Mouse (Mus musculus) frontal cortex, postnatal 14 days (tissue): ENCODE results near the gene Scml4.

Source experiments
- DNase-seq, 2 experiments: peaks; one replicate each; pipeline ENCODE4 v3.0.0; 2022; ENCODE audit warnings: low spot score in 2 of 2

The Scml4 gene

DNA sequence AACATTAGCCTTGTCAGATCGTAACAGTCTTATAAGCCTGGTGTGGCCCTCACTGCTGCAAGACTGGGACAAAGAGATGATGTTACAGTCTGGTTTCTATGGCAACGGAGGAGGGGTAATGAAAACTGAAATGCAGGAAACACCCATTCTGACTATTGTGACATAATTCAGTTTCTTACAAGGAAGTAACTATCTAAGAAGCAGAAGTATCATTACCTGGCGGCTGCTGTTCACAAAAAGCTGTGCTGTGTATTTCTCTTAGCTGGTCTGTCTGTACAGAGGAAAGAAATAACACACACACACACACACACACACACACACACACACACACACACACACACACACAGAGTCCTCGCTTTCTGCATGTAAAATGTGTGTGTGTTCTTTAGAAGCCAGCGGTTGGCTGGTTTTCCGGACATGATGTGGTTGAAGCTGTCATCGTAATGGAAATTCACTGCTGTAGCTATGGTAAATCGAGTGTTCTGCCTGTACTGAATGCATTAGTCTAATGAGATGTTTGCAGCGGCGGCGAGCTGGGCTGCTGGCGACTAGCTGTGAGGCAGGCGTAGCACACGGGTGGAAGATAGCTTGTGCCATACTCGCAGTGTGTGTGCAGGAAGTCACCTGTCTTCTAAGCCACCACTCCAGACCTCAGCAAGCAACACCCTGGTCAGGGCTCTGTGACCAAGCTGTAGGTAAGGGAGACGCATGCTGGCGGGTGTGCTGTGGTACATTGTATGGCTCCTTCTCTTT, at the start of gene Scml4:
Gene Scml4 (plus strand): TSS at position 212 of the 753 bp plus-strand sequence.
- peak; percentile 28 for DNase-seq

DNA sequence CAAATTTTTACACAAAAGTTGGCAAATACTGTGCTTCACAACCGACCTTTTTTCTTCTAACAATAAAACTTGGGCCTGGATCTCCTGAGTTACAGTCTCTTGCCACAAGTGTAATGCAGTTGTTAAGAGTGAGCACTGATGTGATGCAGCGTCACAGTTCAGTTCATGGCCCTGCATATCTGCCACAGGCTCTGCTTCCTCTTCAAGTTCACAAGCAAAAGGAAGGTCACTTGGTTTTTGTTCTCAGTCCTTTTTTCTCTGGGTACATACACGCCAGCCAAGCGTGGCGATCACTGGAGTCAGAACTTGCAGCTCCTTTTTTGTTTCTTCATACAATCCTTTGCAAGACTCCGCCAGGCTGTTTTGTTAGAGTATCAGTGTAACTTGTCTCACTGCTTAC, 34.2 kb upstream of the Scml4 start:
- no peak for DNase-seq

- no peak for DNase-seq
Observed at GRCm38 (mm10) chr10:42827155-42827554, 33.0 kb upstream of the Scml4 start.

DNA sequence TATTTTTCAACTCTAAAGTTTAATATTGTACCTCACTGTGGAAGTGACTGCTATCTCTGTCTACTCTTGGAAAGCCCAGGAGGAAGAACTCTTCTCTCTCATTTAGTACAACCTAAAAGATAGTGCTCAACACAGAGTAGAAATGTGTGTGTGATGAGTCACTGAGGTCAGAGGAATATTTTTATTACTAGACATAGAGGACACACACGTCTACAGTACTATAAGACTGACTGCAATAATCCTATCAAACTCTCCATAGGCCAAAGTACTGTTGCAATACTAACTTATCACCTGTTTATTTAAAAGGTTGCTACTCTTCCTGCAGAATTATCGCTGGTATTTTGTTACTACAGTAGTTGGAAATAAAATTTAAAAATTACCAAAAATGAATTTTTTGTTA, 30.2 kb upstream of the Scml4 start:
- no peak for DNase-seq

GRCm38 (mm10) chr10:42830409-42830808, 29.8 kb upstream of the Scml4 start:
- no peak for DNase-seq

DNA sequence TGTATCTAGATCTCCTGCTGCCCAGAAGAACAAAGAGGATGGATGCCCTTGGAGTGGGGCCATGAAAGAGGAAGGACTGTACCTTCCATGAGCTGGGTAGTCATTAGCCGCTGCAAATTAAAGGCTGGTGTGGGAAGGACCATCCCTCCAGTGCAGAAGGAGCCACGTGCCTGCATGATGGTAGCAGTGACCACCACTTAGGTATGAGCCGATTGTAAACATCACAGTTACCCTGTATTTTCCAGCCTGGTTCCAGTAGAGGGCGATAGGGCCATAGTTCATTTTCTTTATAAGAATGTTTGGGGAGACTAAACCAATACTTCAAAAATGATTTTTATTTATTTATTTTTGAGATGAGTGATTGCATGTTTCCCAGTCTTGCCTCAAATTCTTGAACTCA, 27.5 kb upstream of the Scml4 start:
- no peak for DNase-seq

DNA sequence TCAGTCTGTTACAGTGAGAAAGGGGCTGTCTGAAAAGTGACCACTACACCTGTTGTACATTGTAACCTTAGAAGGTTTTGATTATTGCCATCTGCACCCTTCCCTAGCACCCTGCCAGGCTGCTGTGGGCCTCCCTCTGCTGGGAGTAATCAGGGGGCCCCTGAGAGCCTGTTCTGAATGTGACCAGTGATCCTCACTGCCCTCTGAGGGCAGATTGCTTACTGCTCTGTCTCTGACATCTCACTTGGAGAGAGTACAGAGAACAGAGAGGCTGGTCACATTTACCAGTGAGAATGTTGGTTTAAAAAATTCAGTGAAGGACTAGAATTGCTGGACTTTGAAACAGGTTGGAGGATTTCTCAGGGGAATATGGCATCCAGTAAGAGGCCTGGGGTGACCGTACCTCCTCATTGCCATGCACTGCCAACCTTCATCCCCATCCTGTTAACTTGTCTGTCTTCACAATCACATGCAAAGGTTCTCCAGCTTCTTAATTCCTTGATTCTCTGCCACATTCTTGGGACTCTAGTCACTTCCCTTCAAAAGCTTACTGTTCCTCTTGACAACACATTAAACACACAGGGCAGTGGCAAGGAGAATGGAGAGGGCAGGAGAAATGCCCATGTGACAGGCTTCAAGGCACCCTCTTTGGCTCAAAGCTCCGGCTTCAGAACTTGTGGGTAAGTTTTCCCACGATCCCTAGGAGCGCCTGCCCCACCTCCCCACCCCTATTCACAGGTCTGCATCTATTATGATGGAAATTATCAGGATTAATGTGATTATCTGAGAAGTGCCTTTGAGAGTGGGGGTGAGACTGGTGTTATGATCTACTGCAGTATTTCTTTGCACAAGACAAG, 26.1 kb upstream of the Scml4 start:
- DNase-seq: no peak

DNA sequence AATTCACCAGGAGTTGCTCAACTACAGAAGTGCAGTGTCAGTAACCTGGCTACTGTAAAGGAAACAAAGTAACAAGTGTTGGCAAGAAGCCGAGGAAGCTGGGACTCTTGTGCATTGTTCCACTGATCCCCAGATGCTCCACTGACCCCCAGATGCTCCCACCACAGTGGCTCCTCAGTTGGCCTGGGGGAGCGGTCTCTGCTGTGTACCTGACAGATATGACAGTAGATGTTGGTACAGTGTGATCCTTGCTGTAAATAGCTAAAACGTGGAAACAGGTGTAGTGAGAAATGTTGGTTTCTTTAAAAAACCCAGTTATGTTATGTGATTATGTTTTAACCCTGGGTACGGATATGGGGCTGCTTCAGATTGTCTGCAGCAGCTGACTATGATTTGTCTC, 22.1 kb upstream of the Scml4 start:
- no peak for DNase-seq

GRCm38 (mm10) chr10:42838736-42839135, 21.4 kb upstream of the Scml4 start:
- no peak for DNase-seq

GRCm38 (mm10) chr10:42840036-42840435, 20.1 kb upstream of the Scml4 start:
- DNase-seq: no peak

DNA sequence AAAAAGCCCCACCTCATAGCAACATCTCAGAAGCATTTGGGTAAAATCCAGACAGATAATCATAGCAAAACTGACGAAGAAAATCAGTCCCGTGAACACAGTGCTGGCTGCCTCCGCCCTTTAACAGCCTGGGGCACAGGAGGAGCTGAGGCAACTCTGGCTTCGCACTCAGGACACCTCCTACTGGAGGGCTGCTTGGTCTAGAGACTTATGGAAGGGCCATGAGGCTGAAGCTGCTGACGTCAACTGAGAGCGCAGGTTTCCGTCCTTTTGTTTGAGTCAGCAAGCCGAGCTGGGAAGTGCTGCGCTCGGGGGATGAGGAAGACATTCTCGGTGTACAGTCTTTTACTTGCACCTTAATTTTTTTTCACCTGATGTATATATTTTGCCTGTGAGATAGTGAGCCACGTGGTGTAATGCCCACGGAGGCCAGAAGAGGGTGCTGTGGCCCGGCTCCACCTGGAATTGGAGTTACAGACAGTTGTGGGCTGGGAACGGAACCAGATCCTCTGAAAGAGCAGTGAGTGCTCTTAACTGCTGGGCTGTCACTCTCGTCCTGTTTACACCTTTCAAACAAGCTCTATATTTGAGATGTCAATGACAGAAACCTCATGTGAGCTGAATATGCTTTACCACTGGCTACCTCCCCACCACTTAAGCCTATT, 18.5 kb upstream of the Scml4 start:
- no peak for DNase-seq

GRCm38 (mm10) chr10:42842358-42842757, 17.8 kb upstream of the Scml4 start:
- peak in 1 of 2 experiments; percentile 52 for DNase-seq

GRCm38 (mm10) chr10:42843416-42843815, 16.8 kb upstream of the Scml4 start:
- no peak for DNase-seq

DNA sequence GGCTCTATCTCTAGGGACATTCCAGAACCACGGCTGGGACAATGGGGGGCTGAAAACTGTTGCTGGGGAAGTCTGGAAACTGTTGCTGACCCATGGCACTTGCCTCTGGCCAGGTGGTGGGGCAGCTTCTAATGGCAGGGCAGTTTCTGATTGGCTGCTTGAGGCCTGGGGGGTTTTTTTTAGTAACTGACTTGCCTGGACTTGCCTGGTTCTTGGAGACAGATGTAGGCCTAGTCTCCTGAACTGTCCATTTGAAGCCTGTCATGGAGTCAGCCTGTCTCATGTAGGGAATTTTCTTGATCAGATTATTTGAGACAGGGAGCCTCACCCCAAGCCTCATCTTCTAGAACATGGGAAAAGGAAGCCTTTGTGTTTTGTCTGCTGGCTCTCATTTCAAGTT, 14.7 kb upstream of the Scml4 start:
- DNase-seq: no peak

DNA sequence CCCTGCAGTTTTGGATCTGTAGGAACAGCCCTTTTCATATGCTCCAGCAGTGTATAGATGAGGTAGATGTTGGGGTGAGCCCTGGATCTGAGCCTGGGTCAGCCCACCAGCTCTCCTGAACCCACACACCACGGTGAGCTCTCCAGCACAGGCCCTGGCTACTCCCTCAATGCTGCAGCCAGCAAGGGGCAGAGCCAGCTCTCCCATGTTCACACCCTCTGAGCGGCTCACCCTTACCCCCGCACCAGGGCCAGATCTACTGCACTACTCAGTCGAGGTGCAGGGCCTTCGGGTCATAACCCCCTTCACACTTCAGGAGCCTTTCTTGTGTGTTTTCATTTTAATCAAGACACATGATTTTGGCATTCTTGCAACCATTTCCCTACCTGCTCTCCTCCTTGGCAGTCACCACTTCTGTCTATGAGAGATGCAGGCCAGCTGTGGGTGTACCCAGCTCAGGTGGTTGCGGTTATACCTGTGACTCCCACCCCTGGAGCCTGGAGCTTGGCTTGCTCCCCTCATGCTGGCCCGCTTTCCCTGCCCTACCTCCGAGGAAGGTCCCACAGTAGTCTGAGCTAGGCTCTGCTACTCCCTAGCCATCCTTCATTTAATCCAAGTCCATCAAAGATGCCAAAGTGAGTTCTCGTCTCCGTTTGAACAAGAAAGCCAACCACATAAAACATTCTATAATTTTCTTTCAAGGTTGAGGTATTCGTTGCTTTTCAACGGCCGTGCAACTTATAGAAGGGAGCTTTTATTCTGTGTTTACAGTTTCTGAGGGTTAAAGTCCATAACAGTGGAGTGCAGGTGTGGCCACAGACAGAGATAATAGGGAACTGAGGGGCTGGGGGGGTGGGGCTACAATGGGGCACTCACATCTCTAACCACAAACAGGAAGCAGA, 11.7 kb upstream of the Scml4 start:
- no peak for DNase-seq

GRCm38 (mm10) chr10:42849081-42849400, 11.1 kb upstream of the Scml4 start:
- no peak for DNase-seq

GRCm38 (mm10) chr10:42854838-42855237, 5.3 kb upstream of the Scml4 start:
- DNase-seq: no peak

GRCm38 (mm10) chr10:42855250-42855649, 4.9 kb upstream of the Scml4 start:
- DNase-seq: no peak

GRCm38 (mm10) chr10:42856574-42856973, 3.6 kb upstream of the Scml4 start:
- DNase-seq: no peak

DNA sequence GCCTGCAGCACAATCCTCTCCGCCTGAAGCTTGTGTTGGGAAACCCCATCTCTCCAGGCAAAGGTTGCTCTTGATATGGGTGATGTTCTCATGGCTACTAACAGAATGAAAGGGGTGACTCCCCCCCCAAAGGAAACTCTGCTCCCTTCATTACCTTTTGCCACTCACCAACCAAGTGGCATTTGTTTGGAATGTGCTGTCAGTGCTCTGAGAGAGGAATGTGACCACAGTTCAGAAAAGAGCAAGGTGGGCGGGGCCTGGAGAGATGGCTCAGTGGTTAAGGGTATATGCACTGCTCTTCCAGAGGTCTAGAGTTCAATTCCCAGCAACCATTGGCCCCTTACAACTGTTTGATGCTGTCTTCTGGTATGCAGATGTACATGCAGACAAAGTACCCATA, 3.1 kb upstream of the Scml4 start:
- no peak for DNase-seq

DNA sequence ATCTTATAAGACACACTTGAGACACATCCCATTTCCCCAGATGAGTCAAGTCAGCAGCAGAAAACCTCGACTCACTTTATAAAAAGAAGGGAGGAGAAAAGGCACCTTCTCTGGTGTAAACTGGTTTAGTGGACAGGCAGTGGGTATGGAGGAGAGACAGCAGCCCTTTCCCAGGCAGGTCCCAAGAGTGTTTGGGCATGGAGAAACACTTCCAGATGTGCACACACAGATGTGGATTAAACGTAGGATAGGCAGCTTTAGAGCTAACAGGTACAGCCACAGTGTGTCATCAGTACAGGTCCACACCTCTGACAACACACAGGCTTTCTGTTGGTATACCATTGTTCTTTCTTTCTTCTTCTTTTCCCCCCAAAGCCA, 400 bp upstream of the Scml4 start:
- DNase-seq: no peak

GRCm38 (mm10) chr10:42861446-42861845, 1.3 kb downstream of the Scml4 start:
- DNase-seq: no peak
